Mouse (Mus musculus) CH12.LX (cell line): ENCODE results near the gene Sik3. TPM values are rescaled to one million over a fixed set of nuclear protein-coding genes. Genes with fewer than 3 reads are reported as not detected.

Source experiments
- DNase-seq: peaks from one replicate; pipeline ENCODE4 v3.0.0-alpha.2; 2013; ENCODE audit errors: extremely low read depth
- H3K27ac ChIP-seq: 2 replicates; pipeline ENCODE4 v1.5.1; 2012; ENCODE audit warnings: low read depth, mild to moderate bottlenecking, control low read depth, moderate library complexity; ENCODE audit not compliant: insufficient read depth
- H3K27me3 ChIP-seq: replicated peaks from 2 replicates; pipeline ENCODE3; 2012; ENCODE audit warnings: inconsistent platforms
- H3K36me3 ChIP-seq, 2 experiments: replicated peaks in 1 of 2; 2 replicates each; pipeline versions ENCODE3 to v1.6.1; 2012; ENCODE audit warnings: inconsistent platforms in 1 of 2, low read length in 1 of 2, mild to moderate bottlenecking in 1 of 2, mixed read lengths in 1 of 2, moderate library complexity in 1 of 2; ENCODE audit not compliant: control insufficient read depth in 1 of 2, insufficient read depth in 1 of 2
- H3K4me1 ChIP-seq, 2 experiments: 2 replicates each; pipeline ENCODE4 v1.6.1; 2012; ENCODE audit warnings: inconsistent platforms in 1 of 2, moderate library complexity in 1 of 2; ENCODE audit not compliant: insufficient read depth in 2 of 2, control insufficient read depth in 1 of 2
- H3K4me2 ChIP-seq: 2 replicates; pipeline ENCODE4 v1.6.1; 2012; ENCODE audit warnings: low read depth, mild to moderate bottlenecking, control low read depth; ENCODE audit not compliant: poor library complexity, insufficient read depth, severe bottlenecking
- H3K4me3 ChIP-seq, 3 experiments: fragments of 150-350 bp in 1 of 3; sonication (generic) in 1 of 3; replicated peaks in 1 of 3; 2 replicates each; pipeline versions ENCODE3 to v1.5.1; 2011 to 2012; ENCODE audit warnings: low read depth in 2 of 3, low read length in 2 of 3, mild to moderate bottlenecking in 2 of 3, moderate library complexity in 2 of 3, control low read depth in 1 of 3, improper control_type of control experiment in 1 of 3, inconsistent platforms in 1 of 3, mixed read lengths in 1 of 3; ENCODE audit not compliant: poor library complexity in 1 of 3
- H3K79me2 ChIP-seq: replicated peaks from 2 replicates; pipeline ENCODE4 v1.6.1; 2012; ENCODE audit warnings: mild to moderate bottlenecking, moderate library complexity; ENCODE audit not compliant: control insufficient read depth, poor library complexity, insufficient read depth, severe bottlenecking; ENCODE audit errors: extremely low read depth
- H3K9ac ChIP-seq: 2 replicates; pipeline ENCODE4 v1.6.1; 2012; ENCODE audit warnings: low read depth, mild to moderate bottlenecking, control low read depth, moderate library complexity; ENCODE audit not compliant: insufficient read depth
- H3K9me3 ChIP-seq: replicated peaks from 2 replicates; pipeline ENCODE3; 2012; ENCODE audit warnings: low read length, inconsistent platforms, mixed read lengths
- CHD2 ChIP-seq: IDR thresholded peaks from 2 replicates; pipeline ENCODE4 v1.6.1; 2011; ENCODE audit warnings: low read length, improper control_type of control experiment
- CTCF ChIP-seq, 2 experiments: IDR thresholded peaks in 1 of 2; conservative IDR thresholded peaks in 1 of 2; 2 replicates each; pipeline ENCODE4 v1.5.1; 2011 to 2012; ENCODE audit warnings: low read depth in 2 of 2, low read length in 2 of 2, improper control_type of control experiment in 1 of 2, inconsistent platforms in 1 of 2, mild to moderate bottlenecking in 1 of 2, moderate library complexity in 1 of 2
- E2F4 ChIP-seq: IDR thresholded peaks from 2 replicates; pipeline ENCODE4 v1.6.1; 2011; ENCODE audit warnings: low read depth, low read length, improper control_type of control experiment; ENCODE audit not compliant: insufficient replicate concordance
- ELF1 ChIP-seq: IDR thresholded peaks from 2 replicates; pipeline ENCODE4 v1.6.1; 2014; ENCODE audit warnings: low read depth, mild to moderate bottlenecking, inconsistent platforms, low read length, improper control_type of control experiment
- GABPA ChIP-seq: IDR thresholded peaks from 2 replicates; pipeline ENCODE4 v1.6.1; 2012; ENCODE audit warnings: low read depth, low read length, improper control_type of control experiment, inconsistent platforms; ENCODE audit not compliant: insufficient replicate concordance
- KAT2A ChIP-seq: IDR thresholded peaks from 2 replicates; pipeline ENCODE4 v1.6.1; 2012; ENCODE audit warnings: low read length, improper control_type of control experiment, inconsistent platforms; ENCODE audit not compliant: insufficient replicate concordance
- MAFK ChIP-seq: IDR thresholded peaks from 2 replicates; pipeline ENCODE4 v1.6.1; 2011; ENCODE audit warnings: low read length, improper control_type of control experiment; ENCODE audit not compliant: insufficient replicate concordance
- MXI1 ChIP-seq: IDR thresholded peaks from 2 replicates; pipeline ENCODE4 v1.6.1; 2011; ENCODE audit warnings: mild to moderate bottlenecking, low read depth, low read length, improper control_type of control experiment
- MYC ChIP-seq: IDR thresholded peaks from 2 replicates; pipeline ENCODE4 v1.6.1; 2011; ENCODE audit warnings: low read depth, mild to moderate bottlenecking, improper control_type of control experiment, low read length
- NELFE ChIP-seq: IDR thresholded peaks from 2 replicates; pipeline ENCODE4 v1.6.1; 2011; ENCODE audit warnings: low read depth, low read length, improper control_type of control experiment
- NRF1 ChIP-seq: IDR thresholded peaks from 2 replicates; pipeline ENCODE4 v1.6.1; 2014; ENCODE audit warnings: low read depth, mild to moderate bottlenecking, inconsistent platforms, low read length, improper control_type of control experiment, moderate library complexity
- PAX5 ChIP-seq: IDR thresholded peaks from 2 replicates; pipeline ENCODE4 v1.6.1; 2012; ENCODE audit warnings: low read length, inconsistent platforms, mixed read lengths
- POLR2A ChIP-seq: IDR thresholded peaks from 2 replicates; pipeline ENCODE4 v1.6.1; 2011; ENCODE audit warnings: low read depth, mild to moderate bottlenecking, improper control_type of control experiment, low read length
- POLR2AphosphoS2 ChIP-seq: IDR thresholded peaks from 2 replicates; pipeline ENCODE4 v1.6.1; 2011; ENCODE audit warnings: low read depth, low read length, improper control_type of control experiment
- RAD21 ChIP-seq: IDR thresholded peaks from 2 replicates; pipeline ENCODE4 v1.6.1; 2011; ENCODE audit warnings: low read depth, mild to moderate bottlenecking, low read length, improper control_type of control experiment, moderate library complexity
- SIN3A ChIP-seq: IDR thresholded peaks from 2 replicates; pipeline ENCODE4 v1.6.1; 2012; ENCODE audit warnings: low read length, improper control_type of control experiment, inconsistent platforms
- dilution Hi-C: fragments of 300-500 bp; cut with MboI; formaldehyde crosslinking; loops from 2 replicates; pipeline ENCODE4 v1.14.3; 2020; ENCODE audit warnings: low sequenced_read_pairs; ENCODE audit not compliant: extremely low pct_unique_long_range_greater_than_20kb, extremely low pct_ligation_motif_present
- in situ Hi-C: fragments of 300-500 bp; cut with MboI; formaldehyde crosslinking; loops from 3 replicates; pipeline ENCODE4 v1.14.3; 2019; ENCODE audit warnings: low sequenced_read_pairs, low pct_ligation_motif_present, low pct_unique_long_range_greater_than_20kb, mixed read lengths
- polyA plus RNA-seq: library from polyadenylated mRNA; unstranded; fragments of >175 nt; gene quantifications from 2 replicates; pipeline ENCODE4 v1.2.1, GENCODE M21; 2012; ENCODE audit warnings: low read depth; ENCODE audit not compliant: insufficient read length
- total RNA-seq, 2 experiments: library from RNA; depleted of rRNA; stranded (reverse); fragments of 300-350 nt in 1 of 2; fragments of >200 nt in 1 of 2; gene quantifications; 2 replicates each; pipeline ENCODE4 v1.2.3; 2012 to 2014

The Sik3 gene
- total and polyA plus RNA-seq, 3 experiments: 14.9 to 29.8 (median 21.4) TPM

- in situ Hi-C loops: no loop called here
- Histone ChIP-seq H3K9me3 (no peaks in the 10 kb centered on the region), H3K36me3 (peaks cover 2 to 49% of the 10 kb centered on the region in 2 experiments), H3K79me2 (peaks cover 31% of the 10 kb centered on the region), H3K27ac (no peak overlapping the region), H3K27me3 (no peaks in the 10 kb centered on the region), H3K4me3 (no peak overlapping the region), H3K9ac (no peak overlapping the region), H3K4me2 (no peak overlapping the region), H3K4me1 (peaks cover 8 to 47% of the 10 kb centered on the region in 2 experiments)
- TF ChIP-seq POLR2AphosphoS2: no peak
- no peak for TF ChIP-seq NELFE
- no peak for TF ChIP-seq MYC
- no peak for TF ChIP-seq CHD2
- no peak for TF ChIP-seq PAX5
- no peak for TF ChIP-seq GABPA
- TF ChIP-seq MXI1: no peak
- TF ChIP-seq KAT2A: no peak
- no peak for DNase-seq
- dilution Hi-C loops: no loop called here
Measured at GRCm38 (mm10) chr9:46035290-46035871, 22.8 kb downstream of the Sik3 start.

DNA sequence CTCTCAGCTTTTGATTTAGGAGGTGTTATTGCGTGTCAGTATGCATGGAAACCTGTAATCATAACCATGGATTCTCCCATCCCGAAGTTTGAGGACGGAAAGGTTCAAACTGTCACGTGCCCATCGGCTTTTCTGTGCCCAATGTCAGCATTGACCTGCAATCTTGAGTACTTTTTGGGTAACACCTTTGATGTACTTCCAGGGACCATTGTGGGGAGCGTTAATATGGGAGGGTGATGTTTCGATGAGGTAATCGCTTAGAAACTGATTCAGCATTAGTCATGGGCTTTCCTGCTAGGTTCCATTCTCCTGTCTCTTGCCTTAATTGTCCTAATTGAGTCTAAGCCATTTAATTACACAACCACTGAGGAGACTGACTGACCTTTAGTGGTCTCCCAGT is 24.3 kb downstream of the Sik3 start:
- peaks cover 0 to 50% of the 10 kb centered on the region in 2 experiments for H3K36me3 ChIP-seq
- in situ Hi-C loops (no loop called here), dilution Hi-C loops (no loop called here)
- peaks cover 6 to 42% of the 10 kb centered on the region in 2 experiments for H3K4me1 ChIP-seq
- no peak overlapping the region for H3K4me3 ChIP-seq
- H3K27me3 ChIP-seq: no peaks in the 10 kb centered on the region
- no peak overlapping the region for H3K9ac ChIP-seq
- H3K9me3 ChIP-seq: no peaks in the 10 kb centered on the region
- no peak for DNase-seq
- peaks cover 41% of the 10 kb centered on the region for H3K79me2 ChIP-seq
- no peak overlapping the region for H3K4me2 ChIP-seq
- H3K27ac ChIP-seq: no peak overlapping the region
- no peak for TF ChIP-seq ELF1
- TF ChIP-seq POLR2A: no peak
- TF ChIP-seq E2F4: no peak
- no peak for TF ChIP-seq NRF1
- no peak for TF ChIP-seq SIN3A
- no peak for TF ChIP-seq MXI1
- no peak for TF ChIP-seq NELFE
- no peak for TF ChIP-seq CTCF (conservative IDR thresholded peaks at IDR 0.05 in 1 of 2, IDR thresholded peaks at IDR 0.05 in 1 of 2; ENCODE audit: low read depth in 2 of 2, low read length in 2 of 2)
- TF ChIP-seq RAD21: no peak
- TF ChIP-seq MAFK: no peak
